Mouse (Mus musculus) spleen, adult 2 months (tissue): ENCODE data around the gene Apc2. TPM values are rescaled to one million over a fixed set of nuclear protein-coding genes. Genes with fewer than 3 reads are reported as not detected.

Experiments used
- DNase-seq, 2 experiments: peaks; one replicate each; pipeline versions ENCODE4 v3.0.0 to v3.0.0-alpha.2; 2012 to 2021; ENCODE audit warnings: low spot score in 2 of 2, low read depth in 1 of 2
- H3K27ac ChIP-seq: fragments of 200-500 bp; 2 replicates; pipeline ENCODE4 v1.5.1; 2012; ENCODE audit warnings: low read length, inconsistent platforms; ENCODE audit not compliant: insufficient read depth
- H3K27me3 ChIP-seq: fragments of 200-500 bp; 2 replicates; pipeline ENCODE4 v1.6.1; 2012; ENCODE audit warnings: mild to moderate bottlenecking, moderate library complexity, low read length, inconsistent platforms; ENCODE audit not compliant: control insufficient read depth, insufficient read depth
- H3K36me3 ChIP-seq: fragments of 200-500 bp; 2 replicates; pipeline ENCODE4 v1.6.1; 2012; ENCODE audit warnings: mild to moderate bottlenecking, low read length, inconsistent platforms; ENCODE audit not compliant: control insufficient read depth, insufficient read depth
- H3K4me1 ChIP-seq: fragments of 200-500 bp; 2 replicates; pipeline ENCODE4 v1.6.1; 2011; ENCODE audit warnings: inconsistent platforms; ENCODE audit not compliant: control insufficient read depth, insufficient read depth, insufficient read length
- H3K4me3 ChIP-seq: fragments of 200-500 bp; 2 replicates; pipeline ENCODE4 v1.5.1; 2011; ENCODE audit warnings: mild to moderate bottlenecking, inconsistent platforms; ENCODE audit not compliant: insufficient read depth, insufficient read length; ENCODE audit errors: extremely low read depth
- CTCF ChIP-seq: fragments of 200-500 bp; IDR thresholded peaks from 2 replicates; pipeline ENCODE4 v1.5.1; 2011; ENCODE audit warnings: mild to moderate bottlenecking, inconsistent platforms; ENCODE audit not compliant: insufficient read depth, insufficient read length, insufficient replicate concordance; ENCODE audit errors: extremely low read depth
- POLR2A ChIP-seq: fragments of 200-500 bp; IDR thresholded peaks from 2 replicates; pipeline ENCODE4 v1.6.1; 2011; ENCODE audit warnings: low read depth, low read length, inconsistent platforms
- WGBS: fragments of 180-500 bp; shearing (Covaris S2); methylation state at CpG from one replicate; pipeline ENCODE4 v1.1.7; 2018; 5-methylcytosine and 5-hydroxymethylcytosine counted together
- polyA plus RNA-seq: library from polyadenylated mRNA; depleted of rRNA; stranded (reverse); fragments of >200 nt; gene quantifications from 2 replicates; pipeline ENCODE4 v1.2.3, GENCODE M21; 2012

Gene Apc2
- polyA plus RNA-seq, 1 experiment = 0.68 TPM

GRCm38 (mm10) chr10:80259463-80259805, 36.3 kb upstream of the Apc2 start:
- Histone ChIP-seq H3K4me3 (no peak overlapping the region), H3K27ac (no peak overlapping the region), H3K36me3 (peaks cover 24% of the 10 kb centered on the region), H3K27me3 (no peaks in the 10 kb centered on the region), H3K4me1 (peaks cover 8% of the 10 kb centered on the region)
- TF ChIP-seq CTCF = no peak
- no peak for TF ChIP-seq POLR2A
- DNase-seq = no peak
- WGBS = 92% methylated on average over 6 of the region's 6 CpGs

- peak overlapping the region; percentile 52 for H3K4me3 ChIP-seq
- H3K27ac ChIP-seq = no peak overlapping the region
- peaks cover 8% of the 10 kb centered on the region for H3K4me1 ChIP-seq
- no peaks in the 10 kb centered on the region for H3K27me3 ChIP-seq
- DNase-seq = no peak
- peaks cover 18% of the 10 kb centered on the region for H3K36me3 ChIP-seq
- 32% methylated on average over 19 of the region's 19 CpGs for WGBS
- TF ChIP-seq POLR2A (no peak), CTCF (no peak)
Measured at GRCm38 (mm10) chr10:80259861-80260641, 35.7 kb upstream of the Apc2 start.

GRCm38 (mm10) chr10:80260642-80261584, 34.9 kb upstream of the Apc2 start, which contains the start of the genes Gamt and Dazap1:
Gene Gamt, minus strand, starts transcription at chr10:80261012.
Gene Dazap1, plus strand, starts transcription at chr10:80261486.
- Histone ChIP-seq H3K36me3 (peaks cover 12% of the 10 kb centered on the region), H3K27ac (peak within 1 kb of the TSS; percentile 86), H3K4me3 (peak within 1 kb of the TSS; percentile 58), H3K27me3 (no peaks in the 10 kb centered on the region), H3K4me1 (peaks cover 8% of the 10 kb centered on the region)
- DNase-seq = peak; percentile 77 to 95
- under 1% methylated on average over 49 of the region's 49 CpGs for WGBS
- TF ChIP-seq POLR2A (no peak), CTCF (no peak)

- no peak for TF ChIP-seq CTCF
- no peak; the same call in 1 of the 2 replicates for TF ChIP-seq POLR2A
- H3K27me3 ChIP-seq = no peaks in the 10 kb centered on the region
- H3K27ac ChIP-seq = peak overlapping the region; percentile 86
- 1% methylated on average over 14 of the region's 14 CpGs for WGBS
- H3K36me3 ChIP-seq = peaks cover 7% of the 10 kb centered on the region; the same call in 1 of the 2 replicates
- peak overlapping the region; percentile 58 for H3K4me3 ChIP-seq
- peak; percentile 70 to 88 for DNase-seq
- peaks cover 8% of the 10 kb centered on the region for H3K4me1 ChIP-seq
Measured at GRCm38 (mm10) chr10:80261585-80261968, 34.2 kb upstream of the Apc2 start.

GRCm38 (mm10) chr10:80262169-80262568, 33.6 kb upstream of the Apc2 start:
- no peaks in the 10 kb centered on the region for H3K27me3 ChIP-seq
- H3K4me3 ChIP-seq = no peak overlapping the region
- DNase-seq = no peak
- H3K27ac ChIP-seq = no peak overlapping the region
- 70% methylated on average over 12 of the region's 12 CpGs for WGBS
- H3K36me3 ChIP-seq = peaks cover 4% of the 10 kb centered on the region; the same call in 1 of the 2 replicates
- peaks cover 8% of the 10 kb centered on the region for H3K4me1 ChIP-seq
- no peak for TF ChIP-seq CTCF

GRCm38 (mm10) chr10:80262776-80263365, 32.9 kb upstream of the Apc2 start:
- DNase-seq = no peak
- WGBS = 97% methylated on average over 10 of the region's 10 CpGs
- no peaks in the 10 kb centered on the region; the same call in 1 of the 2 replicates for H3K36me3 ChIP-seq
- H3K4me3 ChIP-seq = no peak overlapping the region
- H3K4me1 ChIP-seq = peaks cover 15% of the 10 kb centered on the region
- no peaks in the 10 kb centered on the region for H3K27me3 ChIP-seq
- no peak overlapping the region for H3K27ac ChIP-seq
- TF ChIP-seq POLR2A (no peak), CTCF (no peak)
